Mouse (Mus musculus) effector memory CD4-positive, alpha-beta T cell, adult 7 months (primary cell): ENCODE results near the gene Nlrc3. TPM values are rescaled to one million over a fixed set of nuclear protein-coding genes. Genes with fewer than 3 reads are reported as not detected.

ENCODE experiments used
- polyA plus RNA-seq: library from polyadenylated mRNA; unstranded; fragments of 100-300 nt; shearing (Covaris generic); gene quantifications from one replicate; pipeline ENCODE4 v1.2.1, GENCODE M21; 2017

Gene Nlrc3
- 35.6 TPM for polyA plus RNA-seq

DNA sequence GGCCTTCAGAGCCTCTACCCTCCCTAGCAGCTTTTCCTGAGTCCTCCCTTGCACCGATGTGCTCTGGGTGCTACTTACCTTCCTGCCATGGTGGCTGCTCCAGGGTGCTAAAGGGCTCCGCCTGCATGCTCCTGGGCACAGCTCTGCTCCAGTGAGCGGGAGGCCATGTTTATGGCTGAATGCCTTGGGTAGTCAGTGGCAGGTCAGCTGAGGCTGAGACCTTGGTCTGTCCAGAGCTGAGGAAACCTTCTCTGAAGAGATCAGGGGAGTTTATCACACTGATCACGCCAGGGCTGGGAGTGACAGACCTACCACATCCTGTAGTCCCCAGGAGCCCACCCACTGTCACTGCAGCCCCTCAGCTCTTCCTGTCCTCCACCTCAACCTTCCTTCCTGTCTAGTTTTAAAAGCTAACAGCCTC lies at the start of gene Nlrc3:
Nlrc3 (minus strand) TSS at position 382 of the 421 bp plus-strand sequence.

DNA sequence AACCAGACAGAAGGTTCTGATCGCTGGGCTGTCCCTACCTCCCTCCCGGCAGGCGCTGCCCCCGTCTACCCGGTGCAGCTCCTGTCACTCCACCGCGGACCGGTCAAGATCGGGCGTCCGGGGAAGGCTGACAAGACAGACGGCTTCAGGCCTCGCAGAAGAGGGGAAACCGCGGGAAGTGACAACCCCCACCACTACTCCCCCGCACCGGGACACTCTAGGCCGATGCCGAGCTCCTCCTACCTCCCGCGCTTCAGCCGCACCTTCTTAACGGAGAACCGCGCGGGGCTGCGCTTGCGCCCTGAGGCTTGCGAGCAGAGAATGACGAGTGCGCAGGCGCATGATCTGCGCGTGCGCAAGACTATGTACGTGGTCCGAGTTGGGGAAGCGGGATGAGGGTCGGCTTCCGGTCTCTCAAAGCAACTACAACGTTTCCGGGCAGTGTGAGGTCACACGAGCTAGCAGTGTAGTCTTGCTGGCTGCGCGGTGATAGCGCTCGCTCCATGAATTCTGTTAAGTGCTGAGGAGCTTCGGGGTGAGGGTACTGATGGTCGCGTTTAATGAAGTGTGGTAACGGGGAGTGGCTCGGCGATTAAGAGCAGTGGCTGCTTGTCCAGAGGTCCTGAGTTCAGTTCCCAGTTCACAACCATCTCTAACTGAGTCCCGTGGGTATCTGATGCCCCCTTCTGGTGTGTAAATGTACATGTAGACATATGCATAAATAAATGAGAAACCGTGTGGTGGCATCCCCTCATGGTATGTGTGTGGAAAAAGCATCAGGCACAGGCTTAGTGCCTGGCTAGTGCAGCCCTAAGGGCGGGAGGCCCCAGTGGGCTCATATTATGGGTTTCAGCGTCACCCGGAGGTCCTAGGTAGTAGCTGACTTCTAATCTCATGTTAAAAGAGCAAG lies 27.3 kb upstream of the Nlrc3 start, which contains the start of gene Slx4:
Slx4 (minus strand) TSS at position 282 of the 910 bp plus-strand sequence.

DNA sequence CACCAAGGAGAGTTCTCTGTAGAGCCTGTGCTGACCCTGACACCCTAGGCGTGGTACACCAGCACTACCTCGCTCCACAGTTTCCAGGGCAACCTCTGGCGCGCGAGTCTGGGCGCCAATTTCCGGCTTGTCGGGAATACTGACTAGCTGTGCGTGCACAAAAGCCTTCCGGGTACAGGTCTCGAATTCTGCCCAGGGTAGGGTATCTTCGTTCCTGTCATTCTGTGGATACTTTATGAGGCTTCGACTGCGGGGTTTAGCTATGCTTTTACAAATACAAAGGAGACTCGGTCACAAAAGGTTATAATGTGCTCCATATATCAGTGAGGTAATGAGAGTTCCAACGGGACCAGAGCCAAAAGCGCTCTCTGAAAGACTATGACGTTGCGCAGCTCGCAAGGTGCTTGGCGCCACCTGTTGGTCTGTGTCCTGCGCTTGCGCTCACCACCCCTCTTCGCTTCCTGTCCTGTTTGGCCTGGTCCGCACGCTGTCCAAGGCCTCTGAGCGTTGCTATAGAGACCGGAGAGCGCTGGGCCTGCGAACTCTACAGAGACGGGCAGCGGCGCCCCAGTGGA lies 67.8 kb downstream of the Nlrc3 start, which contains the start of the genes 1700037C18Rik and Cluap1:
1700037C18Rik (minus strand) TSS at position 153 of the 575 bp plus-strand sequence.
Cluap1 (plus strand) TSS at position 265 of the 575 bp plus-strand sequence.

Other genes with a start within 250 kb of the Nlrc3 start
- gene Zfp263, start 232.5 kb downstream of the Nlrc3 start, polyA plus RNA-seq: 55.4 TPM
- gene Olfr15, start 145.8 kb downstream of the Nlrc3 start, polyA plus RNA-seq: 0.26 TPM
- gene Zfp174, start 129.4 kb downstream of the Nlrc3 start, polyA plus RNA-seq: not detected
- 78.3 TPM for gene Naa60, start 104.3 kb downstream of the Nlrc3 start, polyA plus RNA-seq
- 8.5 TPM for gene Zfp597, start 92.1 kb downstream of the Nlrc3 start, polyA plus RNA-seq
- not detected for gene Gm20695, start 92.0 kb downstream of the Nlrc3 start, polyA plus RNA-seq
- gene 1700037C18Rik, start 67.9 kb downstream of the Nlrc3 start, polyA plus RNA-seq: 8.0 TPM
- gene Cluap1, start 67.8 kb downstream of the Nlrc3 start, polyA plus RNA-seq: 11.9 TPM
- 21.7 TPM for gene Slx4, start 27.1 kb upstream of the Nlrc3 start, polyA plus RNA-seq
- gene Dnase1, start 60.3 kb upstream of the Nlrc3 start, polyA plus RNA-seq: 5.1 TPM
- gene Trap1, start 101.2 kb upstream of the Nlrc3 start, polyA plus RNA-seq: 60.4 TPM
- 21.3 TPM for gene Crebbp, start 237.4 kb upstream of the Nlrc3 start, polyA plus RNA-seq